In the genomic region with DNA sequence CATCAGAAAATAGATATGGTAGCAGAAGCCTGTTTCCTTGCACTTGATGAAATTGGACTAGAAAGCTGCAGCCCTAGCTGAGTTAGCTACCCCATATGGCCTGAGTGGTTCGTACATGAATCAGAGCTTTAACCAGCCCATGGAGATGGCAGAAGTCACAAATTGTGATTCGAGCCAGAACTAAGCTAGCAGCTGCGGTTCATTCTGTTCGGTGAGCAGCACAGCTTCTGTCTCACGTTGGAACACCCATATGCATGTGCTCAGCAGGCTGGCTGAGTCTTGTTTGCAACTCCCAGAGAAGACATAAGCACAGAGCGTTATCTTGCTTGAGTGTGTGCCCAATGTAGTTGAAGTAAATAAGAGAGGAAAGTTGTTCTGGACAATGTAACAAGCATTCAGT, we compare ENCODE assay signal across 15 mouse cellular contexts. TPM values are rescaled to one million over a fixed set of nuclear protein-coding genes. Genes with fewer than 3 reads are reported as not detected.
DNase-seq lines count a peak whose midpoint lies in the region; ATAC-seq lines count a peak whose summit lies in the region.
"Had no signal": no experiment of that assay in that cellular context is flagged by ENCODE, and none has a peak within 500 bp of the region (broad histone marks: within the 10 kb centered on the region; RNA-seq: fewer than 3 reads in every experiment).

No protein-coding gene starts in this region.

- 75% methylated on average over 6 of the region's 6 CpGs for WGBS in hindbrain, embryonic 16.5 days
- WGBS in hindbrain, embryonic 13.5 days: 88% methylated on average over 6 of the region's 6 CpGs

- intact Hi-C loops in left cerebral cortex, postnatal 10 days (cut with DNase I): no loop called here

- H3K9ac ChIP-seq in hindbrain, embryonic 16.5 days (ENCODE audit: low read depth, low read length): no peak overlapping the region
- H3K9ac ChIP-seq in hindbrain, embryonic 13.5 days: no peak overlapping the region
- H3K9ac ChIP-seq: embryonic facial prominence, embryonic 12.5 days; lung, embryonic 14.5 days had no signal

- no peaks in the 10 kb centered on the region; the same call in 1 of the 2 replicates for H3K9me3 ChIP-seq in hindbrain, embryonic 16.5 days (ENCODE audit: control insufficient read depth, low read length)
- peaks cover 6% of the 10 kb centered on the region; the same call in 1 of the 2 replicates for H3K9me3 ChIP-seq in hindbrain, embryonic 13.5 days
- H3K9me3 ChIP-seq: embryonic facial prominence, embryonic 12.5 days; megakaryocyte, embryonic 14.5 days had no signal

- H3K36me3 ChIP-seq in hindbrain, embryonic 16.5 days (ENCODE audit: control insufficient read depth, insufficient read depth, low read length): no peaks in the 10 kb centered on the region
- H3K36me3 ChIP-seq in hindbrain, embryonic 13.5 days: no peaks in the 10 kb centered on the region
- H3K36me3 ChIP-seq: embryonic facial prominence, embryonic 12.5 days had no signal

- ATAC-seq in hindbrain, embryonic 16.5 days: peak; percentile 59; the same call in 1 of the 2 replicates
- ATAC-seq in hindbrain, embryonic 13.5 days (ENCODE audit: low FRiP score): no peak

- H3K27ac ChIP-seq in hindbrain, embryonic 16.5 days (ENCODE audit: low read depth, low read length): no peak overlapping the region
- H3K27ac ChIP-seq in hindbrain, embryonic 13.5 days: no peak overlapping the region
- H3K27ac ChIP-seq: embryonic facial prominence, embryonic 12.5 days had no signal

- DNase-seq in layer of hippocampus, adult 18-20 months (ENCODE audit: low spot score in 2 of 2): peak; percentile 88 to 95
- peak; percentile 27 to 69 for DNase-seq in left cerebral cortex, postnatal 10 days (ENCODE audit: extremely low spot score in 1 of 2, low spot score in 2 of 2)
- DNase-seq in telencephalon, adult 2 months (ENCODE audit: low read depth, low spot score): peak; percentile 82
- no peak for DNase-seq in spleen, postnatal 14 days (ENCODE audit: low spot score in 2 of 2)
- no peak for DNase-seq in spleen, postnatal 10 days (ENCODE audit: low spot score in 2 of 2)
- DNase-seq in heart, postnatal 4 days: no peak
- DNase-seq: cerebellum, adult 11-12 months; heart, postnatal 36 days; kidney, adult 2 months; lung, embryonic 14.5 days; thymus, postnatal 36 days had no signal

- H3K4me2 ChIP-seq in hindbrain, embryonic 16.5 days (ENCODE audit: low read length): no peak overlapping the region
- no peak overlapping the region for H3K4me2 ChIP-seq in hindbrain, embryonic 13.5 days
- H3K4me2 ChIP-seq: embryonic facial prominence, embryonic 12.5 days; lung, embryonic 14.5 days had no signal

- no peaks in the 10 kb centered on the region for H3K27me3 ChIP-seq in hindbrain, embryonic 16.5 days (replicated peaks; ENCODE audit: control insufficient read depth, insufficient read depth, low read length)
- H3K27me3 ChIP-seq in hindbrain, embryonic 13.5 days: no peaks in the 10 kb centered on the region
- H3K27me3 ChIP-seq: embryonic facial prominence, embryonic 12.5 days; megakaryocyte, embryonic 14.5 days had no signal

- no peak overlapping the region for H3K4me3 ChIP-seq in hindbrain, embryonic 16.5 days (ENCODE audit: low read length)
- H3K4me3 ChIP-seq in hindbrain, embryonic 13.5 days: no peak overlapping the region
- H3K4me3 ChIP-seq: embryonic facial prominence, embryonic 12.5 days; megakaryocyte, embryonic 14.5 days had no signal

- H3K4me1 ChIP-seq in hindbrain, embryonic 16.5 days (ENCODE audit: control insufficient read depth, insufficient read depth, low read depth, low read length): no peaks in the 10 kb centered on the region
- peaks cover 6% of the 10 kb centered on the region for H3K4me1 ChIP-seq in hindbrain, embryonic 13.5 days (replicated peaks)
- H3K4me1 ChIP-seq: megakaryocyte, embryonic 14.5 days had no signal

RNA-seq across cellular contexts. Expression of gene Fam173b, which starts 32.9 kb away (rescaled TPM):
- 11.0 TPM in 2 replicates for polyA plus RNA-seq in hindbrain, embryonic 16.5 days (2015; fragmentation: Nextera tagmentation; extraction: Ambion mirVana)
- polyA plus RNA-seq in hindbrain, embryonic 13.5 days (2015; fragmentation: Nextera tagmentation; extraction: Ambion mirVana): 11.2 and 11.5 TPM in 2 replicates
- 10 to 100 TPM; 12.5 to 12.6 TPM for total RNA-seq in layer of hippocampus, adult 18-20 months (2021)
- 10 to 100 TPM; 10.9 to 11.0 TPM for total RNA-seq in left cerebral cortex, postnatal 10 days (2021)
- 10 to 100 TPM; 17.1 to 18.6 TPM for total RNA-seq in heart, postnatal 4 days (2021)

RNA-seq across cellular contexts. Expression of gene Cct5, which starts 33.0 kb away (rescaled TPM):
- polyA plus RNA-seq in hindbrain, embryonic 16.5 days (2015; fragmentation: Nextera tagmentation; extraction: Ambion mirVana): 484 and 486 TPM in 2 replicates
- 509 and 525 TPM in 2 replicates for polyA plus RNA-seq in hindbrain, embryonic 13.5 days (2015; fragmentation: Nextera tagmentation; extraction: Ambion mirVana)
- total RNA-seq in layer of hippocampus, adult 18-20 months (2021): 100 to 1,000 TPM; 240 to 245 TPM
- 100 to 1,000 TPM; 229 to 230 TPM for total RNA-seq in left cerebral cortex, postnatal 10 days (2021)
- 100 to 1,000 TPM; 211 to 213 TPM for total RNA-seq in heart, postnatal 4 days (2021)

Comparison
In these comparisons a context has a peak if more than half of its experiments do, and no peak if none do; other contexts are left out.
1. DNase-seq: peak in layer of hippocampus, adult 18-20 months (2 of 2), left cerebral cortex, postnatal 10 days (2 of 2) and telencephalon, adult 2 months (single experiment); none in spleen, postnatal 14 days (0 of 2), spleen, postnatal 10 days (0 of 2) and heart, postnatal 4 days (single experiment).